Mouse (Mus musculus) limb, embryonic 13.5 days (tissue): ENCODE measurements at regions not wholly inside any gene's neighbourhood (a gene's known extent, or its start where the extent isn't known, plus 50 kb on each side); places are given as distances from the start of the nearest gene placed in this dataset.

ENCODE experiments used
- ATAC-seq: fragments of 200-750 bp; cut with Nextera tagmentation; 2 replicates; pipeline ENCODE4 v1.8.0; 2017; ENCODE audit warnings: low read depth, moderate number of reproducible peaks, moderate TSS enrichment; ENCODE audit not compliant: low FRiP score
- H3K27ac ChIP-seq: fragments of 300-500 bp; sonication (generic); 2 replicates; pipeline ENCODE4 v1.5.1; 2015; ENCODE audit warnings: inconsistent platforms, mild to moderate bottlenecking, moderate library complexity
- H3K27me3 ChIP-seq: fragments of 300-500 bp; sonication (generic); 2 replicates; pipeline ENCODE4 v1.6.1; 2015; ENCODE audit warnings: mild to moderate bottlenecking, inconsistent platforms
- H3K36me3 ChIP-seq: fragments of 300-500 bp; sonication (generic); 2 replicates; pipeline ENCODE4 v1.6.1; 2015; ENCODE audit warnings: inconsistent platforms, mild to moderate bottlenecking, moderate library complexity
- H3K4me1 ChIP-seq: fragments of 300-500 bp; sonication (generic); 2 replicates; pipeline ENCODE4 v1.6.1; 2015; ENCODE audit warnings: inconsistent platforms
- H3K4me2 ChIP-seq: fragments of 300-500 bp; sonication (generic); replicated peaks from 2 replicates; pipeline ENCODE4 v1.6.1; 2015; ENCODE audit warnings: inconsistent platforms, mild to moderate bottlenecking, moderate library complexity
- H3K4me3 ChIP-seq: fragments of 300-500 bp; sonication (generic); 2 replicates; pipeline ENCODE4 v1.5.1; 2015; ENCODE audit warnings: moderate library complexity, mild to moderate bottlenecking, inconsistent platforms
- H3K9ac ChIP-seq: fragments of 300-500 bp; sonication (generic); 2 replicates; pipeline ENCODE4 v1.6.1; 2015; ENCODE audit warnings: mild to moderate bottlenecking, inconsistent platforms
- H3K9me3 ChIP-seq: fragments of 300-500 bp; sonication (generic); 2 replicates; pipeline ENCODE4 v1.6.1; 2016; ENCODE audit warnings: inconsistent platforms
- WGBS: fragments of 180-500 bp; shearing (Covaris S2); methylation state at CpG from one replicate; pipeline ENCODE4 v1.1.7; 2015; 5-methylcytosine and 5-hydroxymethylcytosine counted together

- no peaks in the 10 kb centered on the region for H3K36me3 ChIP-seq
- WGBS, result 80% methylated on average over 4 of the region's 4 CpGs
- no peaks in the 10 kb centered on the region for H3K27me3 ChIP-seq
- no peaks in the 10 kb centered on the region for H3K9me3 ChIP-seq
- peaks cover 6% of the 10 kb centered on the region for H3K4me1 ChIP-seq
- no peak overlapping the region for H3K9ac ChIP-seq
- no peak overlapping the region for H3K4me3 ChIP-seq
- H3K27ac ChIP-seq, result no peak overlapping the region
- no peak for ATAC-seq
- no peak overlapping the region for H3K4me2 ChIP-seq
These were observed 289.3 kb downstream of the Rnf152 start for GRCm38 (mm10) chr1:105067049-105067795.

- Histone ChIP-seq H3K36me3 (no peaks in the 10 kb centered on the region), H3K27me3 (no peaks in the 10 kb centered on the region), H3K4me3 (no peak overlapping the region), H3K4me2 (no peak overlapping the region), H3K27ac (no peak overlapping the region), H3K4me1 (no peaks in the 10 kb centered on the region), H3K9me3 (no peaks in the 10 kb centered on the region), H3K9ac (no peak overlapping the region)
- WGBS, result 67% methylated on average over 10 of the region's 10 CpGs
- no peak for ATAC-seq
These were observed 282.4 kb downstream of the Cdh20 start for GRCm38 (mm10) chr1:105050584-105051363.
